Mouse (Mus musculus) liver, adult (tissue): ENCODE data around the gene Fbxl15.

Experiments used
- GATA4 ChIP-seq: IDR thresholded peaks from 2 replicates; pipeline ENCODE4 v1.6.1; 2014; ENCODE audit warnings: mild to moderate bottlenecking, low read length; ENCODE audit not compliant: insufficient replicate concordance

Fbxl15 gene

GRCm38 (mm10) chr19:46328081-46329030, at the start of gene Fbxl15:
Gene Fbxl15, plus strand, starts transcription at chr19:46328184.
- peak; percentile 10; the same call in 1 of the 2 replicates for TF ChIP-seq GATA4

GRCm38 (mm10) chr19:46282081-46282849, 45.7 kb upstream of the Fbxl15 start:
- no peak for TF ChIP-seq GATA4

GRCm38 (mm10) chr19:46284686-46285085, 43.3 kb upstream of the Fbxl15 start:
- TF ChIP-seq GATA4: no peak

- TF ChIP-seq GATA4: no peak
Measured at GRCm38 (mm10) chr19:46285631-46286030, 42.4 kb upstream of the Fbxl15 start.

GRCm38 (mm10) chr19:46286047-46286446, 41.9 kb upstream of the Fbxl15 start:
- TF ChIP-seq GATA4: no peak

- TF ChIP-seq GATA4: no peak
Measured at GRCm38 (mm10) chr19:46286926-46287325, 41.1 kb upstream of the Fbxl15 start.

- TF ChIP-seq GATA4: no peak
Measured at GRCm38 (mm10) chr19:46287566-46287965, 40.4 kb upstream of the Fbxl15 start.

- peak; percentile 50; the same call in 1 of the 2 replicates for TF ChIP-seq GATA4
Measured at GRCm38 (mm10) chr19:46290535-46291105, 37.4 kb upstream of the Fbxl15 start.

GRCm38 (mm10) chr19:46296938-46297337, 31.0 kb upstream of the Fbxl15 start:
- TF ChIP-seq GATA4: no peak

GRCm38 (mm10) chr19:46300294-46301045, 27.5 kb upstream of the Fbxl15 start:
- no peak for TF ChIP-seq GATA4

- TF ChIP-seq GATA4: no peak
Measured at GRCm38 (mm10) chr19:46302551-46302950, 25.4 kb upstream of the Fbxl15 start.

GRCm38 (mm10) chr19:46303251-46304215, 24.5 kb upstream of the Fbxl15 start:
- no peak for TF ChIP-seq GATA4

GRCm38 (mm10) chr19:46304216-46304841, 23.7 kb upstream of the Fbxl15 start, which contains the start of gene Nfkb2:
Gene Nfkb2, plus strand, starts transcription at chr19:46304320.
- peak; percentile 67; the same call in 1 of the 2 replicates for TF ChIP-seq GATA4
